Mouse (Mus musculus) erythroid progenitor cell, adult 5-6 weeks (primary cell): ENCODE results near the gene Ccl9. TPM values are rescaled to one million over a fixed set of nuclear protein-coding genes. Genes with fewer than 3 reads are reported as not detected.
"Not testable (repeated sequence)": the region's sequence is repeated elsewhere in the genome, so short reads cannot be mapped to it uniquely, and the experiment has no call there.

ENCODE experiments used
- ATAC-seq: replicated peaks from 2 replicates; pipeline ENCODE4 v1.8.0; 2016; ENCODE audit warnings: moderate number of reproducible peaks, mild to moderate bottlenecking, moderate TSS enrichment, inconsistent platforms; ENCODE audit not compliant: poor library complexity, low FRiP score, severe bottlenecking
- total RNA-seq, 2 experiments: library from RNA; stranded (forward) in 1 of 2; stranded (reverse) in 1 of 2; fragments of 150-400 nt in 1 of 2; fragments of 186-747, 209-891 nt in 1 of 2; gene quantifications; 2 replicates each; pipeline versions ENCODE4 v1.2.3 to v1.2.4; 2015 to 2017; ENCODE audit warnings: low replicate concordance in 2 of 2

Ccl9 gene
- total RNA-seq, 2 experiments from 2014 or later, result 7.1 to 28.1 TPM

DNA sequence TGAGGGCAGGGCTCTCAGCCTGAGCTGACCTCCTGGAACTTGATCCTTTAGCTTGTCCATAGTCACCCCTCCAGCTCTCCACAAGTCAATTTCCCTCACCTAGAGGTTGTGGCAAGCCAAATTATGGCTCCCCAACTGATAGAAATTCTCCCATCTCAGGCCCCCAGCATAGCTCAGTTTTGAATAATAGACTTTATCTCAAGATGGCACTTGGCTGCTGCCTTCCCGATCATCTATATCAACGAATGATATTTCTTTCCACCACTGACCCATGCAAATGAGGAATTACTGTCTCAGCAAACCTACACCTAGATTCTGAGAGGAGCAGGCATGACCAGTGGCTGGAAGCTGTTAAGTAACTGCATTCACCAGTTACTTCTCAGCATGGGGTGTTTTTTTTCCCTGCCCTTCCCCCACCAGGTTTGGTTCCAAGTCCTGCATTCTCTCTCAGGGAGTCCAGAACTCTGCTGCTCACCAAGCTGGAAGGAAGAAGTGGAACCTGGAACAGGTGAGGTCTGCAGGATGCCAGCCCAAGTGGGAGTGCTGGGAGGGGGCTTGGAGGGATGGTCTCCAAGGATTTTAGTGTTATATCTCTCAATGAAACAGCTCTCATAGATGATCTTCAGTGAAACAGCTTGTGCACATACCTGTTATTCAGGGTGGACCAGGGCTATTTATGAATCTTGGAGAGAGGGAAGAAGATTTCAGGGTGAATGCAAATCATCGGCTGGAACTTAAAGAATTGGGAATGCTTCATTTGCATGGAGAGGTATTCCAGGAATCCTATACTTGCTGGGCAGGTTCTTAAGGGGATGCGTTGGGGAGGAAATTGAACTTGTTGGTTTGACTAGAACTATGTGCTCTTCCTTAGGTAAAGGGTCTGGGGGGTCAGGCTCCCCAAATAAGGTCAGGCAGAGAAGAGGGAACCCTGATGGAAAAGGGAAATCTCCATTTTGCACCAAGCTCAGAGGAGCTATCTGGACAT, 3.5 kb upstream of the Ccl9 start:
- no peak for ATAC-seq

GRCm38 (mm10) chr11:83580699-83581232, 2.3 kb upstream of the Ccl9 start:
- no peak for ATAC-seq

DNA sequence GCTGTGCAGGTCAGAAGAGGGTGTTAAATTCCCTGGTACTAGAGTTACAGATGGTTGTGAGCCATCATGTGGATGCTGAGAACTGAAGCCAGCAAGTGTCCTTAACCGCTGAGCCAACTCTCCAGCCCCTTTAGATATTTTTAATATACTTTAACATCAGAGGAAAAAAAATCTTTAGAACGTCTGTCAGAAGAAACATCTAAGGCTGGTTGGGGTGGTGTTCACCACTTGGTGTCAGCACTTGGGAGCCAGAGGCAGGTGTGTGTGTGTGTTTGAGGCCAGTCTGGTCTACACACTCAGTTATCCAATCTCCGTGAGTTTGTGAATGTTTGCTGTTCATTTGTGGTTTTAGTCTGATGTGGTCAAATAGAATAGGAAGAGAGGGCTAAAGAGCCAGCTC, 563 bp upstream of the Ccl9 start:
- no peak for ATAC-seq

GRCm38 (mm10) chr11:83576927-83577555, 1.4 kb downstream of the Ccl9 start:
- ATAC-seq, result no peak

DNA sequence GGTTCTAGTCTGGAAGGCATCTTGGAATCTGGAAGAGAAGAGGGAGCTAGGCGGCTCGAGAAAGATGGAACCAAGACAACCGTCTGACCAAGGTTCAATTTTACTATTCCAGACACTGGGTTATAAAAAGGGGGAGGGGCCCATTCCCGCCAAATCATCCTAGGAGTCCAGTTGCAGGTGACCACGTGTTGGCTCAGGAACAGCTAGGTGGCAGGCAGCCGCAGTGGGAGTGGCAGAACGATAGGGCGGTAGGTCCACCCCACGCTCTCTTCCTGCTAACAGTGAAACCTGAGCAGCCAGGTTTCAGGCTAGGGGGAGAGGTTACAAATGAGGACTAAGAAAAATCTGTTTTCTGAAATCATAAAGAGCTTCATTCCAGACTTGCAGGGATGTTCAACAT, 5.6 kb downstream of the Ccl9 start:
- no peak for ATAC-seq

DNA sequence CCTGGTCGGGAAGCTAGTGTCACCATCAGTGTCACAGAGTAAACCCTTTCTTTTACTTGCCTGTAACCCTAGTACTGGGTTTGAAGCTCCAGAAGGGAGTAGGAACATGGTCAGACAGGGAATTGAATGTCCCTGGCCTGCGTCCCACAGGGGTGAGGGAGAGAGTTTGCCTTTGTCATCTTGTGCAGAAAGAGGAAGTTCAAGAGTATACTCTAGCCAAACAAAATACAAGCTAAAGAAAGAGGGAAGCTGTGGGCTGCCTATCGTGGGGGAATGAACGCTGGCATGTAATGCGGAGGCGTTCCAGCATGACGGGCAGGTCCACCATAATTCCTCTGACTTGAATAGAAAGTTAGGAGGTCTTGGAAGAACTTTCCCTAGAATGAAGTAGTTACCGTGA, 6.2 kb downstream of the Ccl9 start:
- no peak for ATAC-seq

DNA sequence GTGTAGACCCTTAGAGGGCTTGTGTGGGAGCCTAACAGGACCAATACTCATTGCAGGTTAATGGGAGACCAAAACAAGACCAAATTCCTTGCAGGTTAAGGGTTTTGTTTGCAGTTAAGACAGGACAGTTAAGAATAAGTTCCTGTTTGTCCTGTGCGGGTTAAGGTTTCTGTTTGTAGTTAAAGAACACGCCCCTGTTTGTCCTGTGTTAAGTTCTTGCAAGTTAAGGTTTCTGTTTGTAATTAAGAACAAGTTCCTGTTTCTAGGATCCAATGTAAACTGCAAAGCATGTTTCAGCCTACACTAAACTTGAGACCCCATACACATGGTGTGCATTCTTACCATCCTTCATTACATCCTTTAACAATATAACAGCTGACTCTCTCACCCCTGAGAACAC, 8.2 kb downstream of the Ccl9 start:
- no peak for ATAC-seq

DNA sequence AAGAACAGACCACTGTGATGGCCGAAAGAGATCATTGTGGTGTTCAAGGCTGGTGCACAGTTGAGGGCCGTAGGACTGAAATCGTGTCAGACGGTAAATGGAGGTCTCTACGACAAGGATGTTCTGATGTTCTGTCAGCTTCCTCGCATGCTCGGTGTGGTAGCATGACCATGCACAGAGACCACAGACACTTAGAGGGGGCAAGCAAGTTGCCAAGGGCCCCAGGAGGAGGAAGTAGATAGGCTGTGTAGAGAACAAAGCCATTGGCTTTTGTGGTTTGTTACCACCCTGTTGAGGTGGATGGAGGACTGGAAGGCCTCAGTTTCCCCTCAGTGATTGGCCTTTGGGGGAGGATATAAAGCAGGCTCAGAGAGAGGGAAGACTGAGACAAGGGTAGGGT, 9.2 kb downstream of the Ccl9 start:
- no peak for ATAC-seq

- no peak for ATAC-seq
These were observed 9.7 kb downstream of the Ccl9 start for GRCm38 (mm10) chr11:83568786-83569185.

GRCm38 (mm10) chr11:83568061-83568460, 10.4 kb downstream of the Ccl9 start:
- ATAC-seq, result no peak

DNA sequence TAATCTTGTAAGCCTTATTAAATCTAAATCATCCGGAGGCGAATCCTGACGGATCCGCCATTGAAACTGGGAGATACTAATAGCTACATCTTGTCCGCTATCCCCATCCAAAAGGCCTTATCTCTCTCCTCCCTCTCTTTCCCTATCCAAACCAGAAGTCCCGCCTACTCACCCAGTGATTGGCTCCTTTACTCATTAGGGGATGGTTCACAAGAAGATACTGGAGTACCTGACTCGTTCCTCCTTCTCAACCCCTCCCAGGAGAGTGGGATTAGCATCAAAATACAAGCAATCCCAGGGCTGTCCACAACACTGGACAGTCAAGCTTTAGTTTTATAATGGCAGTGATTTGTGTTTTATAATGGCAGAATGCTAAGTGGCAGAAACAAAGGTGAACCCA, 11.1 kb downstream of the Ccl9 start:
- ATAC-seq, result no peak

GRCm38 (mm10) chr11:83566617-83567016, 11.8 kb downstream of the Ccl9 start:
- no peak for ATAC-seq

DNA sequence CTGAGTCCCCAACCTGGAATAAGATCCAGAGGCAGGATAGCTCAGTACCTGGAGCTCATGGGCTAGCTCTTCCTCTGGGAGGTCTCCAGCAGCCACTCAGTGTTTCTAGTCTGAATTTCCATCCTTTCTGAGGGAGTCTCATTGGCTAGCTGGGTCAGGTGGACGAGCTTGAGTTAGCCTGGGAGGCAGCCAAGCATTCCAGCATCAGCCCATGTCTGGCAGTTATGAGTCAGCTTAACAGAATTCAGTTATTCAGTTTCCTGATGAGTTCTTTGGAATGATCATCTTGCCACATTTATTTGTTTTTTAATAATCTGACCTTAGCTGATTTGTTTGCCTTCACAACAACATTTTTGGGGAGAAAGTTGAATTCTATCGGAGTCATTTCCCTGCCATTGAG, 14.7 kb downstream of the Ccl9 start:
- no peak for ATAC-seq

GRCm38 (mm10) chr11:83562311-83562887, 16.0 kb downstream of the Ccl9 start:
- no peak for ATAC-seq

DNA sequence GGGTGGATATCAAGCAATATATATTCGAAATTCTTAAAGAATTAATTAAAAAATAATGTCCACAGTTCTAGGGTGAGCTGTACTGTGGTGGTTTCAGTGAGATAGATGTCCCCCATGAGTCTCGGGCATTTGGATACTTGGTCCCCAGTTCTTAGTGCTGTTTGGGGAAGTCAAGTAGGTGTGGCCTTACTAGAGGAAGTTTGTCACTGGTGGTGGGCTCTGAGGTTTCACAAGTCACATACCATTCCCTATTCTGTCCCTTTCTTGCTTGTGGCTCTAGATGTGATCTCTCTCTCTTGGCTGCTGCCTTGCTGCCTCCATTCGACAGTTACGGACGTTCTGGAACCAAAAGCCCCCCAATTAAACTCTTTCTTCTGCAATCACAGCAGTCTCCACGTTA, 18.0 kb downstream of the Ccl9 start:
- ATAC-seq, result no peak

DNA sequence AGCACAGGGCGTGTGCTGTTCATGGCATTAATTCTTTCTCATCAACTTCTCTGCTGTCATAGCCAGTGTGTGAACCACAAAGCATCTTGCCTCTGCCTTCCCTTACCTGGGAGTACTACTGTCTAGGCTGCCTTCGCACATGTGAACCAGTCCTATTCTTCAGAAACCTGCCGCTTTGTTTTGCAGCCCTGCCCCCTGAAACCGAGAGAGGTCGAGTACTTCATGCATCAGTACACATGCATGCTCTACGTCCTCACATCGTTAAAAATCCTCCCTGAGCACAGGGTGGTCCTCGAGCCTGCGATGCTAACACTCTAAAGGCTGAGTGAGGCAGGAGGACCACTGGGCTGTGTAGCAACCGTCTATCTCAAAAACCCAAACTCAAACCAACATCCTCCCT, 21.4 kb downstream of the Ccl9 start:
- ATAC-seq, result no peak

GRCm38 (mm10) chr11:83556085-83556781, 22.2 kb downstream of the Ccl9 start:
- no peak; the same call in 1 of the 2 replicates for ATAC-seq

GRCm38 (mm10) chr11:83551668-83552067, 26.8 kb downstream of the Ccl9 start:
- no peak for ATAC-seq

GRCm38 (mm10) chr11:83551037-83551436, 27.4 kb downstream of the Ccl9 start:
- ATAC-seq, result not testable (repeated sequence)

DNA sequence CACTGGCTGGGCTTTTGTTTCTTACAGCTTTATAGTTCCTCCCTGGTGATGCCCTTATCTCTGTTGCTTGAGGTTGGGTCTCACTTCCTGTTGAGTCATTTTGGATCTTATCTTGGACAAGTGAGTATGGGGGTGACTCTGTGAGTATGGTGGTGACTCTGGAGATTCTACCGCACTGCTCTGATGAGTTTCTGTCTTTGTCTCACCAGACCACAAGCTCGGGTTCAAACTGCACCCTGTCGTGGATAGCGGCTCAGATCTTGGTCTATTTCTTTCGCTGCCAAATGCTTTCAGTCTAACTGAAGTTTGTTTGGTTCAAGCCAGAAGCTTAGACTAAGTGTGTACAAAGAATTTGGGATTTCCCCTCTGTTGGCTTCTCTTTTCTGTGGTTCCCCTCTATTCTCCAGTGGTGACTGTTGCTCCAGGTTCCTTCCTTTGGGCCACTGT, 28.2 kb downstream of the Ccl9 start:
- no peak for ATAC-seq
